ENCODE assay signal across 20 mouse cellular contexts in the genomic region with DNA sequence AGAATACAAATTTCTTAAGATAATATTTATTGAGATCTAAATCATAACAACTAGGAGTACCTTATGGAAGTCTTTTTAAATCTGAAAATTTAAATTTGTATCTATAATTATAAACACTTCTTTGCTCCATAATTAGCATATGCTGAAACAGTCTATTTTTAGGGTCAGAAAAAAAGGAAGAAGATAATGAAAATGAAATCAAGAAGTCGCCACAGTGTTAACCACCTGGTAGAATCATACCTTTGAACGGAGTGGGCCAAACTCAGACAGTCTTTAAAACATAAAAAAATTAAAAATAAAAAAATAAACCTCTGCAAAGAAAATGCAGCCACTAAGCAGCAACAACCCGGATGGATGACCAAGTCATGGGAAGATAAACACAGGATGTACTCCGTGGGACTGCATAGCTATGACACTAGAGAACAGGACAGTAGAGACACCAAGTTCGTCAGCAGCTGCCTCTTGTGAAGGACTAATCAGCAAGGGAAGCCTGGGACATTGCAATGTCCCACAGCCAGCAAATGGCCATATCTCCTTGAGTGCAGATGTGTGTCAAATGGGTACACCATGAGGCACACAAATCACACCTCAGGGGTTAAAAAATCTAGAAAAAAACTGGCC. TPM values are rescaled to one million over a fixed set of nuclear protein-coding genes. Genes with fewer than 3 reads are reported as not detected.
DNase-seq lines count a peak whose midpoint lies in the region; ATAC-seq and TF ChIP-seq lines count a peak whose summit lies in the region.
"Had no signal": no experiment of that assay in that cellular context is flagged by ENCODE, and none has a peak within 500 bp of the region (broad histone marks: within the 10 kb centered on the region; RNA-seq: fewer than 3 reads in every experiment).

No protein-coding gene starts in this region.

- peaks cover 38% of the 10 kb centered on the region for H3K4me1 ChIP-seq in liver, postnatal 0 days (ENCODE audit: insufficient read depth)
- H3K4me1 ChIP-seq in forebrain, embryonic 15.5 days: no peaks in the 10 kb centered on the region
- H3K4me1 ChIP-seq: lung, embryonic 15.5 days had no signal

- DNase-seq in A20 (ENCODE audit: low read depth, low spot score): peak; percentile 85
- DNase-seq in B cell, adult 2 months: peak; percentile 52 to 60
- no peak for DNase-seq in liver, postnatal 0 days
- DNase-seq in T-cell, adult 2 months (ENCODE audit: low spot score): no peak
- DNase-seq in kidney, adult 18-20 months: no peak
- DNase-seq: adrenal gland, postnatal 25 days; cerebellum, adult 2 months; gastrocnemius, adult 2 months had no signal

- no peaks in the 10 kb centered on the region for H3K27me3 ChIP-seq in liver, postnatal 0 days (ENCODE audit: insufficient read depth, low read length)
- no peaks in the 10 kb centered on the region for H3K27me3 ChIP-seq in forebrain, embryonic 15.5 days
- H3K27me3 ChIP-seq: heart, embryonic 13.5 days; hindbrain, embryonic 13.5 days; limb, embryonic 13.5 days; lung, embryonic 15.5 days; neural tube, embryonic 12.5 days had no signal

- peak overlapping the region; percentile 61 for H3K27ac ChIP-seq in liver, postnatal 0 days (ENCODE audit: low read depth)
- H3K27ac ChIP-seq in forebrain, embryonic 15.5 days (replicated peaks): no peak overlapping the region
- H3K27ac ChIP-seq: embryonic facial prominence, embryonic 10.5 days; gastrocnemius, adult 2 months; heart, embryonic 13.5 days; hindbrain, embryonic 13.5 days; limb, embryonic 13.5 days; lung, embryonic 15.5 days; neural tube, embryonic 12.5 days; stomach, postnatal 0 days had no signal

- H3K4me2 ChIP-seq in liver, postnatal 0 days (ENCODE audit: low read depth, low read length): peak overlapping the region; percentile 40
- H3K4me2 ChIP-seq in forebrain, embryonic 15.5 days (replicated peaks): no peak overlapping the region
- H3K4me2 ChIP-seq: heart, embryonic 13.5 days; hindbrain, embryonic 13.5 days; limb, embryonic 13.5 days; lung, embryonic 15.5 days; neural tube, embryonic 12.5 days had no signal

- no peak for TF ChIP-seq CTCF in liver, postnatal 0 days (IDR thresholded peaks at IDR 0.05; ENCODE audit: low read depth)

- no peak overlapping the region for H3K9ac ChIP-seq in liver, postnatal 0 days (replicated peaks)
- H3K9ac ChIP-seq in forebrain, embryonic 15.5 days (replicated peaks): no peak overlapping the region
- H3K9ac ChIP-seq: heart, embryonic 13.5 days; hindbrain, embryonic 13.5 days; limb, embryonic 13.5 days; lung, embryonic 15.5 days; neural tube, embryonic 12.5 days had no signal

- H3K36me3 ChIP-seq in liver, postnatal 0 days (replicated peaks; ENCODE audit: insufficient read depth, low read length): no peaks in the 10 kb centered on the region
- no peaks in the 10 kb centered on the region; the same call in 1 of the 2 replicates for H3K36me3 ChIP-seq in forebrain, embryonic 15.5 days
- H3K36me3 ChIP-seq: heart, embryonic 13.5 days; lung, embryonic 15.5 days; neural tube, embryonic 12.5 days had no signal

- ATAC-seq in liver, postnatal 0 days: peak; percentile 53
- ATAC-seq in monocyte, adult 5-6 weeks (replicated peaks; ENCODE audit: insufficient number of reproducible peaks, low FRiP score, low TSS enrichment, poor library complexity, severe bottlenecking): 0 out of 2 replicates have a peak, but pooled peaks have one; percentile 23
- ATAC-seq in forebrain, embryonic 15.5 days (replicated peaks): no peak
- ATAC-seq: CD4-positive, CD25-positive, alpha-beta regulatory T cell, adult 4 months; inflammation-experienced regulatory T-cells, adult 6 months had no signal

- H3K4me3 ChIP-seq in liver, postnatal 0 days (ENCODE audit: low read depth, low read length): peak overlapping the region; percentile 3; the same call in 1 of the 2 replicates
- H3K4me3 ChIP-seq in forebrain, embryonic 15.5 days: no peak overlapping the region
- H3K4me3 ChIP-seq: embryonic facial prominence, embryonic 10.5 days; gastrocnemius, adult 2 months; heart, embryonic 13.5 days; hindbrain, embryonic 13.5 days; limb, embryonic 13.5 days; lung, embryonic 15.5 days; neural tube, embryonic 12.5 days had no signal

- WGBS in liver, postnatal 0 days (ENCODE audit: insufficient replicate concordance): 39% methylated on average over 5 of the region's 5 CpGs
- WGBS in forebrain, embryonic 15.5 days: 88% methylated on average over 5 of the region's 5 CpGs

- TF ChIP-seq EP300 in liver, postnatal 0 days (IDR thresholded peaks at IDR 0.05; ENCODE audit: low read depth): no peak

- no peaks in the 10 kb centered on the region for H3K9me3 ChIP-seq in liver, postnatal 0 days (ENCODE audit: low read length)
- H3K9me3 ChIP-seq in forebrain, embryonic 15.5 days: no peaks in the 10 kb centered on the region
- H3K9me3 ChIP-seq: embryonic facial prominence, embryonic 10.5 days; G1E; heart, embryonic 13.5 days; hindbrain, embryonic 13.5 days; limb, embryonic 13.5 days; lung, embryonic 15.5 days; neural tube, embryonic 12.5 days had no signal

RNA-seq across cellular contexts. Expression of a gene that starts 24.1 kb away (rescaled TPM):
- 2.6 and 4.1 TPM in 2 replicates for polyA plus RNA-seq in liver, postnatal 0 days (2015; fragmentation: Nextera tagmentation; extraction: Ambion mirVana)
- 26.7 to 41.5 TPM (median 30.2 TPM) in 3 replicates for total RNA-seq in monocyte, adult 5-6 weeks (2017)
- polyA plus RNA-seq in forebrain, embryonic 15.5 days (2015; fragmentation: Nextera tagmentation; extraction: Ambion mirVana): 16.9 and 18.4 TPM in 2 replicates

Comparison
In these comparisons a context has a peak if more than half of its experiments do, and no peak if none do; other contexts are left out.
1. DNase-seq: peak in A20 (single experiment) and B cell, adult 2 months (2 of 2); none in liver, postnatal 0 days (single experiment), T-cell, adult 2 months (single experiment) and kidney, adult 18-20 months (single experiment).